Mouse (Mus musculus) spleen, adult 2 months (tissue): ENCODE data around the gene H2-Eb1. TPM values are rescaled to one million over a fixed set of nuclear protein-coding genes. Genes with fewer than 3 reads are reported as not detected.

Experiments
- DNase-seq, 2 experiments: peaks; one replicate each; pipeline versions ENCODE4 v3.0.0 to v3.0.0-alpha.2; 2012 to 2021; ENCODE audit warnings: low spot score in 2 of 2, low read depth in 1 of 2
- H3K27ac ChIP-seq: fragments of 200-500 bp; 2 replicates; pipeline ENCODE4 v1.5.1; 2012; ENCODE audit warnings: low read length, inconsistent platforms; ENCODE audit not compliant: insufficient read depth
- H3K27me3 ChIP-seq: fragments of 200-500 bp; 2 replicates; pipeline ENCODE4 v1.6.1; 2012; ENCODE audit warnings: mild to moderate bottlenecking, moderate library complexity, low read length, inconsistent platforms; ENCODE audit not compliant: control insufficient read depth, insufficient read depth
- H3K36me3 ChIP-seq: fragments of 200-500 bp; 2 replicates; pipeline ENCODE4 v1.6.1; 2012; ENCODE audit warnings: mild to moderate bottlenecking, low read length, inconsistent platforms; ENCODE audit not compliant: control insufficient read depth, insufficient read depth
- H3K4me1 ChIP-seq: fragments of 200-500 bp; 2 replicates; pipeline ENCODE4 v1.6.1; 2011; ENCODE audit warnings: inconsistent platforms; ENCODE audit not compliant: control insufficient read depth, insufficient read depth, insufficient read length
- H3K4me3 ChIP-seq: fragments of 200-500 bp; 2 replicates; pipeline ENCODE4 v1.5.1; 2011; ENCODE audit warnings: mild to moderate bottlenecking, inconsistent platforms; ENCODE audit not compliant: insufficient read depth, insufficient read length; ENCODE audit errors: extremely low read depth
- CTCF ChIP-seq: fragments of 200-500 bp; IDR thresholded peaks from 2 replicates; pipeline ENCODE4 v1.5.1; 2011; ENCODE audit warnings: mild to moderate bottlenecking, inconsistent platforms; ENCODE audit not compliant: insufficient read depth, insufficient read length, insufficient replicate concordance; ENCODE audit errors: extremely low read depth
- POLR2A ChIP-seq: fragments of 200-500 bp; IDR thresholded peaks from 2 replicates; pipeline ENCODE4 v1.6.1; 2011; ENCODE audit warnings: low read depth, low read length, inconsistent platforms
- WGBS: fragments of 180-500 bp; shearing (Covaris S2); methylation state at CpG from one replicate; pipeline ENCODE4 v1.1.7; 2018; 5-methylcytosine and 5-hydroxymethylcytosine counted together
- polyA plus RNA-seq: library from polyadenylated mRNA; depleted of rRNA; stranded (reverse); fragments of >200 nt; gene quantifications from 2 replicates; pipeline ENCODE4 v1.2.3, GENCODE M21; 2012

Gene H2-Eb1
- polyA plus RNA-seq, 1 experiment = 1,025 TPM

GRCm38 (mm10) chr17:34347606-34348308 lies 42.1 kb downstream of the H2-Eb1 start:
- H3K4me3 ChIP-seq = no peak overlapping the region
- H3K4me1 ChIP-seq = peaks cover 21% of the 10 kb centered on the region; the same call in 1 of the 2 replicates
- no peaks in the 10 kb centered on the region for H3K27me3 ChIP-seq
- H3K36me3 ChIP-seq = no peaks in the 10 kb centered on the region
- H3K27ac ChIP-seq = peak overlapping the region; percentile 98
- no peak; the same call in 1 of the 2 replicates for TF ChIP-seq POLR2A
- no peak for TF ChIP-seq CTCF
- WGBS = 12% methylated on average over 6 of the region's 6 CpGs
- DNase-seq = peak; percentile 88 to 98

- Histone ChIP-seq H3K36me3 (no peaks in the 10 kb centered on the region), H3K27ac (no peak overlapping the region; the same call in 1 of the 2 replicates), H3K4me1 (peaks cover 21% of the 10 kb centered on the region; the same call in 1 of the 2 replicates), H3K4me3 (no peak overlapping the region), H3K27me3 (no peaks in the 10 kb centered on the region)
- DNase-seq = peak; percentile 83 to 86
- 1% methylated on average over 4 of the region's 4 CpGs for WGBS
- TF ChIP-seq CTCF (peak; percentile 60; the same call in 1 of the 2 replicates), POLR2A (no peak)
Measured at GRCm38 (mm10) chr17:34349429-34349828, 43.8 kb downstream of the H2-Eb1 start.

- H3K4me1 ChIP-seq = peaks cover 17% of the 10 kb centered on the region; the same call in 1 of the 2 replicates
- no peaks in the 10 kb centered on the region for H3K36me3 ChIP-seq
- H3K27ac ChIP-seq = peak within 1 kb of the TSS; percentile 92
- TF ChIP-seq POLR2A (no peak), CTCF (no peak)
- H3K4me3 ChIP-seq = no peak within 1 kb of the TSS
- WGBS = 69% methylated on average over 5 of the region's 5 CpGs
- no peaks in the 10 kb centered on the region for H3K27me3 ChIP-seq
- no peak for DNase-seq
Measured at GRCm38 (mm10) chr17:34354539-34354938, 48.9 kb downstream of the H2-Eb1 start, which contains the start of gene Btnl2. TSS of gene Btnl2 (plus strand) at chr17:34354822.

GRCm38 (mm10) chr17:34354940-34355339 lies 49.3 kb downstream of the H2-Eb1 start:
- peaks cover 17% of the 10 kb centered on the region; the same call in 1 of the 2 replicates for H3K4me1 ChIP-seq
- peak; percentile 69 to 75 for DNase-seq
- no peaks in the 10 kb centered on the region for H3K36me3 ChIP-seq
- H3K27me3 ChIP-seq = no peaks in the 10 kb centered on the region
- peak overlapping the region; percentile 92 for H3K27ac ChIP-seq
- TF ChIP-seq CTCF (no peak), POLR2A (peak; percentile 47)
- H3K4me3 ChIP-seq = no peak overlapping the region
- WGBS = 10% methylated on average over 1 of the region's 1 CpGs

DNA sequence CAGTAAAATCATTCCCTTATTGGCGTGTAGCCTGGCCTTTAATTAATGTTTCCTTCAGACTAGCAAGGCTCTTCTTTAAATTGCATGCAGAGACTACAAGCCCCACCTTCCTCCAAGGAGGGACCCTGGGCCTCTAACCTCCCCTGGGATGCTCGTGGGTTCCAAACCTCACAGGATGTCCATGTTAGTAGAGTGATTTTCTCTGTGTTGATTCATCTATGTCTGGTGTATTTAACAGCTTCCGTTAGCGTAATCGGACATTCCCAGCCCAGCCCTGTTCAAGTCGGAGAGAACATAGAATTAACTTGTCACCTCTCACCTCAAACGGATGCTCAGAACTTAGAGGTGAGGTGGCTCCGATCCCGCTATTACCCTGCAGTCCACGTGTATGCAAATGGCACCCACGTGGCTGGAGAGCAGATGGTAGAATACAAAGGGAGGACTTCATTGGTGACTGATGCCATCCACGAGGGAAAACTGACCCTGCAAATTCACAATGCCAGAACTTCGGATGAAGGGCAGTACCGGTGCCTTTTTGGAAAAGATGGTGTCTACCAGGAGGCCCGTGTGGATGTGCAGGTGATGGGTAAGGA lies 57.4 kb downstream of the H2-Eb1 start:
- WGBS = 72% methylated on average over 15 of the region's 15 CpGs

GRCm38 (mm10) chr17:34363676-34364310 lies 58.1 kb downstream of the H2-Eb1 start:
- Histone ChIP-seq H3K4me3 (no peak overlapping the region), H3K27me3 (no peaks in the 10 kb centered on the region), H3K36me3 (no peaks in the 10 kb centered on the region), H3K4me1 (peaks cover 6% of the 10 kb centered on the region; the same call in 1 of the 2 replicates), H3K27ac (no peak overlapping the region)
- 47% methylated on average over 3 of the region's 3 CpGs for WGBS
- DNase-seq = no peak
- TF ChIP-seq CTCF (peak; percentile 6; the same call in 1 of the 2 replicates), POLR2A (no peak)

More for the DNA sequence above, 57.4 kb downstream of the H2-Eb1 start:
- H3K4me3 ChIP-seq = no peak overlapping the region
- TF ChIP-seq POLR2A (no peak), CTCF (no peak)
- H3K4me1 ChIP-seq = peaks cover 6% of the 10 kb centered on the region; the same call in 1 of the 2 replicates
- H3K27me3 ChIP-seq = no peaks in the 10 kb centered on the region
- H3K27ac ChIP-seq = no peak overlapping the region
- DNase-seq = no peak
- H3K36me3 ChIP-seq = no peaks in the 10 kb centered on the region
